Mouse (Mus musculus) kidney, postnatal 4 days (tissue): ENCODE results near the gene Asxl1.
"Not testable (repeated sequence)": the region's sequence is repeated elsewhere in the genome, so short reads cannot be mapped to it uniquely, and the experiment has no call there.

Experiments used
- DNase-seq, 2 experiments: peaks; one replicate each; pipeline ENCODE4 v3.0.0; 2021; ENCODE audit warnings: mixed read lengths in 2 of 2

Asxl1 gene

DNA sequence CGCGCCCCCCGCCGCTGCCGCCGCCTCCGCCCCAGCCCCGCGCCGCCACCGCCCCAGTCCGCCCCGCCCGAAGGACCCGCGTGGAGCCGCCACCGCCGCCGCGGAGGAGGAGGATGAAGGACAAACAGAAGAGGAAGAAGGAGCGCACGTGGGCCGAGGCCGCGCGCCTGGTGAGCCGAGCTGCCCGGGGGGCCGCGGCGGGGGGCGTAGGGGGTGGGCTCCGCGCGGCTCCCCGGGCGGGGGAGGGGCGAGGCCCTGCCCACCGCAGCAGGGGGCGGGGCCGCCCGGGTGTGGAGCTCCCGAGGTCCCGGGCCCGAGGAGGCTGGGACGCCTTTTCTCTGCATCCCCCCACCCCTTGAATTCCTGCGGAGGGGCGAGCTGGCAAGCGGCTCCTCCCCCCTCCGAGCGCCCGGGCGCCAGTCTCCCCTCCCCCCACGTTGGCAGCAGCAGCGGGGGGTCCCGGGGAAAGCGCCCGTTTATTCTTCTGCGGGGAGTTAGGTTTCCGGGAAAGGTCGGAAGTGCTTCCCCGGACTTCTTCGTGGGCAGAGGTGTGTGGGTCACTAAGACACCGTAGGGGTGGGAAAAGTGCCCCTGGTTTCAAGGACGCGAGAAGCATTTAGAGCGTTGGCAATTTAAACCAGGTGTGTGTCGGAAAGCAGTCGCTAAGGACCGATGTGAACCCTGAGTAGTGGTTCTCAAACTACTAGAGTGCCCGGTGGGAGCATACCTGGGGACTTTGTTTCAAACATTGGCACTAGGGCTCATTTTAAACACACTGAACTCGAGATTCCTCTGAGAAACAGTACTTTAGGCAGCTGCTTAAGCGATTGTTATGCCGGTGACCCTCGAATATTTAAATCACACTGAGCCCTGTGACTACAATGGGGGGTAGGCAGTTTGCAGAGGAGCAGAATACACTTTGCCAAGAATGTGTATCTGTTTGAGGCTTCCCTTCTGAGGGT lies 873 bp downstream of the Asxl1 start:
- peak; percentile 85 to 92 for DNase-seq

DNA sequence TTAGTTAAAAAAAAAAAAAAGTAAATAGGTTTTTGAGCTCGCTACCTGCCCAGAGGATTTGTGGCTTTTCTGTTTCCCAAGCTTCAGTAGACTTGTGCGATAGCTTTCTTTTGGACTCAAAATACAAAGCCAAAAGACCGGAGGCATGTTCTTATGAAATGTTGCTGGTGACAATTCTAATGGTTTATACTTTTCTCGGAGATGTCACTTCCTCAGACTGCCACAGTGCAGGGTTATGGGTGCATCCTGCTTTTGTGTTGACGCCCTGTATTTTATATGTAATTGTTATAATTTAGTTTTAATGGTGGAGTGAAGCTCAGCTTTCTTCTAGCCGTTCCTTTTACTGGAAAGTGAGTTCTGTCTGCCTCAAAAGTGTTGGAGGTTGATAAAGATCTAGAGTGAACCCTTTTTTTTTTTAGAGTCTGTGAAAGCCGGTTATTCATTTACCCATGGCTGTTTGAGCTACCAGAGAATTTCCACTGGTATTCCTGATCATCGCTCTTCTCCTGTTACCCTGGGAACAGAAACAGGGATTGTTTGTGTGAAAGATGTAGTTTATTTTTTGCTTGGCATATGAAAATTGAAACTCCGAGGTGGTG lies 1.7 kb downstream of the Asxl1 start:
- peak in 1 of 2 experiments; percentile 28 for DNase-seq

DNA sequence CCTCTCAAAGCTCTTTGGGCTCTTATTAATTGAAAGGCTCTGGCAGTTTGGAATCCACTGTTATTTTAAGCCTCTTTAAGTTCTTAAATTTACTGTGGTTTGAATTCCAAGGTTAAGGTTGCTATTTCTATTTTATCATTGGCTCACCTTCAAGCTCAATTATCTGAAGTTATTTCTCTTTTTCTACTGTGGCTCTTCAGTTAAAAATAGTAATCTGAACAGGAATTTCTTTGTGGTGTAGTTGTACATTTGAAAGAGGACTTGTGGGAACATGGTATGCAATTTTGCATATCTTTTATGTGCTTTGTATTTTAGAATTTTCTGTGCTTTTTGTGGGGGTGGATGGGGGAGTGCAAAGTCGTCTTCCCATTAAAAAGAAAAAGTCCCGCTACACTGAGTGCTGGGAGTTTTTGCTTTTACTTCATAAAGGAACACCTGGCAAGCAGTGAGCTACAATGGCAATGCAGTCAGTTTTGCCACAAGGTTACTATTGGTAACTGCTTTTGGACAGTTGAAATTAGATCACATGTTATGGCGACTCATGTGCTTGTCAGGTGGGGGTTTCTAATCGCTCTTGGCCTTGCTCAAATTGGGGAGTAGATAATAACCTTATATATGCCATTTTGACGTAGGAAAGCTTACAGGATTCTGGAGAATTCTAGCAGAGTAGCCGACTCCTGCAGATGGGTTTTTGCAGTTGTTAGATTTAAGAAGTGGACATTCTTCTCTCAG lies 2.6 kb downstream of the Asxl1 start:
- DNase-seq, result no peak

DNA sequence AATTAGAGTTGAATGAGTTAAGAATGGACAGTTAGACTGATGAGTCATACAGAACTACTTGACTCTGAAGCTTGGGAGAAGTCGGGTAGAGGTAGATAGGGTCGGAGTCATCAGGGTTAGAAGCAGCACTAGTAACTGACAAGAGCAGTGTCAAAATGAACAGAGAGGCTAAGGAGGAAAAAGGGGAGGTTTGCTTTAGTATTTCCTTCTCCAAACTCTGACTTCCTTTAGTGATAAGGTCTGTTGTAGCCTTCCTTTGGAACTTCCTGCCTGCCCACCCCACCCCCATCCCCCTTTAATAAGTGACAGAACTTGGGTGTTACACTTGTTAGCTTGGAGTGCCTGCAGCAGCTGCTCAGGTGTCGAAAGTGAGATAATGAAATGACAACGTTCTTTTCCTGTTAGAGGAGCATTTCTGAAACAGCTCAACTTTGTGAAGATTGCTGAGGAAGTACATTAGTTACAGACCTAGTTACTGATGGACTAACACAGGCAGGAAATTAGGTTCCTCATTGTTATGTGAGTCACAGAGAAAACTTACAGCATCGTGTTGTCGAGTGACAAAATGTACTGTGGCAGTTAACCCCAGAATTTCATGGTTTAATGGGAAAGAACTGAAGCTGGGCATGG lies 5.0 kb downstream of the Asxl1 start:
- peak in 1 of 2 experiments; percentile 18 for DNase-seq

DNA sequence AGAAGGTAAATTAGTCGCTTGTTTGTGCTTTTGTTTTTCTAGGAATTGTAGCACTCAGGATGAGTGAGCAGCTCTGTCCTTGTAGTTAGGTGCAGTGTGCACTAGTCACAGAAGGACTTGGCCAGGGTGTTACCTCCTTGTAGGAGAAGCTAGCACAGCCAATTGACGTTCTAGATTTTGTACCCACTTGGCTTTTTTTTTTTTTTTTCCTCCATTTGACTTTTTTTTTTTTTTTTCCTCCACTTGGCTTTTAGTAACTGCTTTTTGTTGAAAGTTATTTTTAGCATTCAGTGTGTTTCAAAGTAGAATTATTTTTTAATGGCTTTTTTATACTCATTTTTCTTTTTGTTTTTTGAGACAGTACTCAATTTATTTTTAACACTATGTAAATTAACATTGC lies 9.0 kb downstream of the Asxl1 start:
- DNase-seq, result no peak

DNA sequence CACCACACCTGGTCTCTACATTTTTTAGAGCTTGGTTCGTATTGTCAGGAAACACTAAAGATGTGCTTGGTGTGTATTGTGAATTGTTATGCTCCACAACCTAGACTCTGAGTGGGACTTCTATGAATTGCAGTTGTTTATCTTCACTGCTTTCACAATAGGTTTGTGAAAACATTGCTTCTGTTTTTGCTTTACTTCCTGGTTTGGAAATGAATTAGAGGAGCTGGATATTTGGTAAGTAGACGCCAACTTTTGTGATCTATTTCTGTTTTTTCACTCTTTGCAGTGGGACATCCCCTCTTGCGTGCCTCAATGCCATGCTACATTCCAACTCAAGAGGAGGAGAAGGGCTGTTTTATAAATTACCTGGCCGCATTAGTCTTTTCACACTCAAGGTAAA lies 11.2 kb downstream of the Asxl1 start:
- no peak for DNase-seq

DNA sequence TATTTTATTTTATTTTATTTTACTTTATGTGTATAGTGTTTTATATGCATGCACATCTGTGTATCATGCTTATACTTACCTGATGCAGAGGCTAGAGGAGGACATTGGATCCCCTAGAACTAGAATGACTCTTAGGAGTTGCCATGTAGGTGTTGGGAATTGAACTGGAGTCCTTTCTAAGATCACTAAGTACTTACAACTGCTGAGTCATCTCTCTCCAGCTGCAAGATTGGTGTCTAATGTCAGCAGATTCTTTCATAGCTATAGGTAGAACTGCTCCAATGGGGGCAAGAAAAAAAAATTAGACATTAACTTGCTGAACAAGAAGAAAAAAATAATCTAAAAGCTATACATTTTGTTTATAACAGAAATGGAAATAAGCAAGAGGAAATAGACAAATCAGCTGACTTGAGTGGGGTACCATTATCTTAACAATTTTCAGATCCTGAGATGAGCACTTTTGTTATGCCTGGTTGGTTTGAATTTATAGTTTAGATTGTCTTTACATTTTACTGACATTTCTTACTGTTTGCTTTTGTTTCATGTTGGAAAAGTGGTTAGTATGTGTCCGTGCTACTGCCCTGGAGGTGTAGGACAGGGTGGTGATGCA lies 15.6 kb downstream of the Asxl1 start:
- no peak for DNase-seq

DNA sequence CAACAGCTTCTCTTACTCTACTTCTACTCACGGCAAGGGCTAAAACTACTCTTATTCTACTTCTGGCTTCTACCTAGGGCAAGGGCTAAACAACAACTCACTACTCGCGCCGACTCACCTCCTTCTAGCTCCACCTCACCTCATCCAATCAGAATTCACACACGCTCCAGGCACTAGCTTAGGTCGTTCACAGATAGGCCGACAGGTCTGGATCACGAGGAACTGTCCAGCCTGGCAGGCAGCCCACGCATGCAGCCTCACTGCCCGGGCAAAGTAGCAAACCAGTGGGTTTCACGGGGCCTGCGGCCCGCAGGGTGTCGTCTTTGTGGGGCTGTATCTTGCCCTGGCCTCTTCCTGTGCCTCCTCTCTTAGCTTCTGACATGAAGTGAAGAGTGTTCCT lies 18.9 kb downstream of the Asxl1 start:
- not testable (repeated sequence) for DNase-seq

DNA sequence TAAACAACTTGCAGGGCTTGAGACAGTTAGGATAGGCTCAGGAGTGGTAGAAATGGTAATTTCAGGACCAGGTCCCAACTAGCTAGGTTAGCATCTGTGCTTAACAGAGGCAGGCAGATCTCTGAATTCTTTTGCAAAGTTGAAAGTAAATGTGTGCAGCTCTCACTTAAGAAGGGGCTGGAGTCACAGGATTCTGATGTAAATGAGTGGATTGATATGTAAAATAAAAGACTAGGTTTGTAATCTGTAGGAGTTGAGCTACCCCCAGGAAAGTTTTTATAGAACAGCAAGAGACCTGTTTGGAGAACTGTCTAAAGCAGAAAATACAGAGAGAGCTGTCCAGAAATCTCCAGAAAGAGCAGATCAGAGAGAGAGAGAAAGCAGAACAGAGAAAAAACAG lies 25.2 kb downstream of the Asxl1 start:
- DNase-seq, result no peak

DNA sequence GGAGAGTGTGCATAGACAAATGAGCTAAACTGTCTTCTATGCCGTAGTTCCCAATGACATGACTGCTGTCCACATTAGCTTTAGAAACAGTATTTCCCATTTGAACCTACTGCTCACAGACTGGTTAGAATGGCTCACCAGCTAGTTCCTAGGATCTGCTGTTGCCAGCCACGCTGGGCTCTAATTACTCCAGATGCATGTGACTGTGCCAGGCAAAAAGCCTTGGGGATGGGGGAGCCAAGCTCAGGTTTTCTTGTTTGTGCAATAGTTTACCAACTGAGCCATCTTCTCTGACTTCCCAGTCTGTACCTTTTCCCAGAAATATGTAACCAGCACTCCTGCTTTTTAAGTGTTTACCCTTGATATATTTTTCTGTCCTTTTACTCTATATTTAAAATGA lies 29.8 kb downstream of the Asxl1 start:
- DNase-seq, result no peak

DNA sequence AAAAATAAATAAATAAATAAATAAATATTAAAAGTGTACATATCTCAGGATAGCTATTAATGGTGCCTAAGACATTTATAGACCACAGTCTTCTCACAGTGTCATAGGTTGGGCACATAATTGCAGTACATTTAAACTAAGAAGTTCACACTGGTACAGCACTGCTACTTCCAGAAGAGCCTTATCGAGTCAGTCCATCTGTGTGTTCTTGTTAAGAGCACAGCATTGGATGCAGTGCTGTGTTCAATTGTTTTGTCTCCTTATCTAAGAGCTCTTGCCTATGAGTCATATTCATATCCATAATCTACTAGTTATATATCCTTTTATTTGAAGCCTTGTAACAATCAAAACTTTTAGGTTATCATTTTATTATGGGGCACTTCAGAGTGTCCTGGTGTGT lies 34.9 kb downstream of the Asxl1 start:
- DNase-seq, result no peak

DNA sequence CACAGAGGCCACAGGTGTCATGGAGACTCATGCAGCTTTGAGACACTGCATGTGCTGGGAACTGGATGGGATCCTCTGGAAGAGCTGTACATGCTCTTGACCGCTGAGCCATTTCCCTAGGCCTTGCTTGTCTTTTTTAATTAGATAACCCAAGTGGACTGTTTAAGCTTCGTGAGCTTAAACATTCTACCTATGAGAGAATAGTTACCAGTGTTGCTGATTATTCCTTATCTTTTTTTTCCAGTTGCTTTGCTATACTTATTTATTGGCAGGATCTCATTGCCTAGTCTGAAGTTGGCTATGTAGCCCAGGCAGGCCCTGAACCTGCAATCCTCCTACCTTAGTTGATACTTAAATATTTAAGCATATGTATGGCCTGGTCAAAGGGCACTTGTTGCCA lies 44.2 kb downstream of the Asxl1 start:
- no peak for DNase-seq

DNA sequence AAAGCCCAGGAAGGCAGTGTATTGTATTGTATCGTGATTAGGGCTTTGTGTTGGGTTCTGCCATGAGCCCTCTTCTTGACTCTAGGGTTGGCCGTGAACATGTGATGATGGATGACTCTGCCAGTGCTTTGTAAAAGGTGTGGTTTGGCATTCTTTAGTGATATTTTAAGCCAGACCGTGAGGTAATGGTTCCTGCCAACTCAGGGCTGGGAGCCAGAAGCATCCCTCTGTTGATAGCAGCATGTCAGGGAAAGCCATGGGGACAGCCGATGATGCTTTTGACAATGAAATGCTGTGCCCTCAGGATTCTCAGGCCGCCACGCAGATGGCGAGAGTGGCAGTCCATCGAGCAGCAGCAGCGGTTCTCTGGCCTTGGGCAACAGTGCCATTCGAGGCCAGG lies 47.4 kb downstream of the Asxl1 start:
- no peak for DNase-seq

DNA sequence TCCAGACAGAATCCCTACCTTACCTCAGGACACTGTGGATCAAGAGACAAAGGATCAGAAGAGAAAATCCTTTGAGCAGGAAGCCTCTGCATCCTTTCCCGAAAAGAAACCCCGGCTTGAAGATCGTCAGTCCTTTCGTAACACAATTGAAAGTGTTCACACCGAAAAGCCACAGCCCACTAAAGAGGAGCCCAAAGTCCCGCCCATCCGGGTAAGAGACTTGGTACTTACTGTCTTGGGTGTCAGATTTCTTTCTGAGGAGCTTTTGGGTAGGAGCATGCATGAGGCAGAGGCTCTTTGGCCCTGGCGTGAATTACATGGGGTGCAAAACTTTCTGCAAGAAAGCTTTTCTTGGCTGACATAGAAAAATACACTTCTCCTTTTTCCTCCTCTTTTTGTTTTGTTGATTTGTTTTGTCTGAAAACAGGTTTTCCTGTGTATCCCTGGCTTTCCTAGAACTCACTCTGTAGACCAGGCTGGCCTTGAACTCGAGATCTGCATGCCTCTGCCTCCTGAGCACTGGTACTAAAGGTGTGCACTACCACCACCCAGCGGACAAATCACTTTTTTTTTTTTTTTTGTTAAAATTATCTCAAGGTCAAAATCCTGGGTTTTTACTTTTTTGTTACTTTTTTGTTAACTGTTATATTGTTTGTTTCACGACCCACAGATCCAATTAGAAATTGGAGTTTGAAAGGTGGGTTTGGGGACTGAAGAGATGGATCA lies 52.3 kb downstream of the Asxl1 start:
- no peak for DNase-seq

DNA sequence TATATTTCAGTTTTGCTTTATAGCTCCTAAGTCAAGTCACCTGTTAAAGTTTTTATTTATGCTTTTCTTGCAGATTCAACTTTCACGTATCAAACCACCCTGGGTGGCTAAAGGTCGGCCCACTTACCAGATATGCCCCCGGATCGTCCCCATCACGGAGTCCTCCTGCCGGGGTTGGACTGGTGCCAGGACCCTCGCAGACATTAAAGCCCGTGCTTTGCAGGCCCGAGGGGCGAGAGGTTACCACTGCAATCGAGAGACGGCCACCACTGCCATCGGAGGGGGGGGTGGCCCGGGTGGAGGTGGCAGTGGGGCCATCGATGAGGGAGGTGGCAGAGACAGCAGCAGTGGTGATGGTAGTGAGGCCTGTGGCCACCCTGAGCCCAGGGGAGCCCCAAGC lies 53.5 kb downstream of the Asxl1 start:
- DNase-seq, result no peak

DNA sequence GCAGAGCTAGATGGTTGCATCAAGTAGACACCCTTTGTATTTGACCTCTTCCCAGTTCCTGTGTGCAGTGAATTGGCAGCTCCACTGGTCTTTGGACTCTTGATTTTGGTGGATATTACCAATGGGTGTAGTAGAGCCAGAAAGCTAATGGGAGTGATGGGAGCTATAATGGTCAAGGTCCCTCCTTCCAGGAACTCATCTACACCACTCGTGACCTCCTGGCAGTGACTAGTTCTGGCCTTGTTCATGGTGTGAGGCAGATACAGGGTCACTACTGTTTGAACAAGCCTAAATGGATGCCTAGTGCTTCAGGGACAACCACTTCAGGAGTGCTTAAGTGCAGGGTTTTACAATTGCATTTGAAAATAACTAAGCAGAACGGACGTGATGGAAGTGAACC lies 58.4 kb downstream of the Asxl1 start:
- no peak for DNase-seq

DNA sequence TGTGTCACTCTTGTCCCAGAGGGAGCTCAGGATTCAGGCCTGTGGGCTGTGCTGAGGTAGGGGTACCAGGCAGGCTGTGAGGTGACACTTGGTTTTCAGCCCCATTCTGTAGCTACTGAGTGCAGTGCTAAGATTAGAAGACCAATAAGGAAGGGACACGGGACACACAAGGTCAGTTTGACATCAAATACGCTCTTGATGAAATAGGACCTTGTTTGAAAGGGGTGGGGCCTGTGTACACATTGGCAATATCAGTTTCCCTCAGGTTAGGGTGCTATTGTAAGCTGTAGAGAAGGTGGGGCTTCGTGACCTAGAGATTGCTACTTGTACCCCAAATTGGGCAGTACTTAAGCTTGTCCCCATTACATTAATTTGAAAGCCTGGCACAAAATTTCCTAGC lies 59.3 kb downstream of the Asxl1 start:
- DNase-seq, result no peak

DNA sequence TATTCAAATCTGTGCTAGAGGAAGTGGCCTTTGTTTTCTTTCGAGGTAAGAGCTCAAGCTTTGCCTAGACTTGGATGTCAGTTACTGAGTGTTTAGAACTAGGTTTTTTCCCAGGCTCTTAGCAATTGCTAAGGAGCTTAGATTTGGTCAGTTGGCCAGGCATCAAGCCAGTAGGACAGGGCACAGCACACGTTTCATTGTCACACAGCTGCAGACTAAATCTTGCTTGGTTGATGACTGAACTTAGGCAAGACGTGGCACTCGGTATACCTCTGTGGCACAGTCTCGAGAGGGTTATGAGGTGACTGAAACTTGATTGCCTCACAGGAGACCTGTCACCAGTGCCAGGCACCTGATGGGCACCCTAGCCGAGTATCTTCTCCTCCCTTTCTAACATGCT lies 61.3 kb downstream of the Asxl1 start:
- no peak for DNase-seq

DNA sequence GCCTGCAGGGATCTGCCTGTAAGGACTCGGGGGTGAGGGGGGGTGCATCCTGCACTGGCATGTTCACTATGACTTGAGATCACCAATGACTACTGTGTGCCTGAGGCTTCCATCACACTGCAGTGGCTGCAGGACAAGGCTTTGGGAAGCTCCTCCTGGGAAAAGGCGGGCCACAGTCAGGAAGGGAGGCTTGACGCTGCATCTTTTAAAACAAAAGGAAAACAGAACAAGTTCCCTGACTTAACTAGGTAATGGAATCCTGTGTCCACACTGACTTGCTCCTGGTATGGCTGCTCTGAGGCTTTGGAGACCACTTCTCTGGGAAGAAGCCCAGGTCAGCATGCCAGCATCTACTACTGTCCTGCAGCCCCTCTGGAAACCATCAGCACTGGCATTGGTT lies 63.3 kb downstream of the Asxl1 start:
- DNase-seq, result peak in 1 of 2 experiments; percentile 7

DNA sequence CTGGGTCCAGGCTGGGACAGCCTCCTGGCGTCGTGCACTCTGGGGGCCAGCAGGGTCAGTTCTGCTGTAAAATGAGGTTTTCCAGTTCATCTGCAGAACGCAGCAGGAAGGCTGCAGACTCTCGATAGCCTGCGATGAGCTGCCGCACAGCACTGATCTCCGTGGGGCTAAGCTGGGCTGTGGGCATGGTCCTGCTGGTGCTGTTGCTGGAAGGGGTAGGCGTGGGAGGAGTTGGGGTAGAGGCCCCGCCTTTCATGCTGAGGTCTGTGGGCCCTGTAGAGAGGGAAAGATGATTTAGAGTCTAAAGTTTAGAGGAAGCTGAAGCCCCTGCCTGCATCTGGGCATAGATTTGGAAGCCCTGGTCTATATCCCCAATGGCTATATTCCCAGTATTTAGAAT lies 65.9 kb downstream of the Asxl1 start:
- peak in 1 of 2 experiments; percentile 30 for DNase-seq

DNA sequence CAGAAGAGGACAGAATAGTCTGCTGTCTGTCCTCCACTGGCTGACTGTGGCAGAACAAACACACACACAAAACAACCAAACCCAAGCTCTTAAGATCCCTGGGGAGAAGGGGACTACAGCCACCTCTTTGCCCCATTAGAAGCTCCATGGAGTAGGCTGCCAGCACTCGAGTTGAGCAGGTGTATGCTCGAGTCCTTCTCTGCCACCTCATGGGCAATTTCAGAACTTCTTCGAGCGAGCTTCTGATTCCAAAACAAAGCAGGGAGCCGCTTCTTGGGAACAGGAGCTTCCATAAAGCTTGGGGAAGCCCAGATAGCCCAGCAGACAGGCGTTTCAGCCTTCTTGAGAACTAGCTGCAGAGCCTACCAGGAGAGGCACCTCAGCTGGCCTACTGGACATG lies 66.9 kb downstream of the Asxl1 start:
- peak in 1 of 2 experiments; percentile 28 for DNase-seq

DNA sequence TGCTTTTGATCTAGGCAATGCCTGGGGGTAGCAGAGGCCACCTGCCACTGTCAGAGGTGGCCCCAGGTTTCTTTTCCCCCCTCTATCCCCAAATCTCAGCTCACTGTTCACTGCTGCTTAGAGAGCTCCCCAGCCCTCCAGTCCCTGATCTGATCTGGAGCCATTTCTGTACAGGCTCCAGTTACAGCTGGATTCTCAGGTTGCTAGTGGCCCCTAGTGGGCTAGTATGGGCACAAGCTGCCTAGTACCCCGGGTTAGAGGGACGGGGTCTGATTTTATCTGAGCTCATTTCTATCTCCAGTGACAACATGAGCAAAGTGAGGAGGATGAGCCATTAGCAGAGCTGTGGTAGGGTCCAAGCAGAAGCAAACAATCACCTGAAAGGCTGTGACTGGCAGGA lies 69.0 kb downstream of the Asxl1 start:
- DNase-seq, result peak; percentile 56 to 64
